Mouse (Mus musculus) kidney, embryonic 15.5 days (tissue): Measurements from ENCODE around the gene Chchd6. TPM values are rescaled to one million over a fixed set of nuclear protein-coding genes. Genes with fewer than 3 reads are reported as not detected.

ENCODE experiments used
- ATAC-seq: fragments of 200-750 bp; cut with Nextera tagmentation; replicated peaks from 2 replicates; pipeline ENCODE4 v1.8.0; 2017; ENCODE audit warnings: moderate TSS enrichment; ENCODE audit not compliant: low FRiP score
- H3K27ac ChIP-seq: fragments of 300-500 bp; sonication (generic); 2 replicates; pipeline ENCODE4 v1.5.1; 2015; ENCODE audit warnings: mild to moderate bottlenecking, inconsistent platforms
- H3K27me3 ChIP-seq: fragments of 300-500 bp; sonication (generic); 2 replicates; pipeline ENCODE4 v1.6.1; 2015; ENCODE audit warnings: inconsistent platforms
- H3K36me3 ChIP-seq: fragments of 300-500 bp; sonication (generic); 2 replicates; pipeline ENCODE4 v1.6.1; 2015; ENCODE audit warnings: inconsistent platforms
- H3K4me1 ChIP-seq: fragments of 300-500 bp; sonication (generic); 2 replicates; pipeline ENCODE4 v1.6.1; 2015; ENCODE audit warnings: inconsistent platforms
- H3K4me2 ChIP-seq: fragments of 300-500 bp; sonication (generic); 2 replicates; pipeline ENCODE4 v1.6.1; 2015; ENCODE audit warnings: moderate library complexity, mild to moderate bottlenecking, inconsistent platforms
- H3K4me3 ChIP-seq: fragments of 300-500 bp; sonication (generic); replicated peaks from 2 replicates; pipeline ENCODE4 v1.5.1; 2015; ENCODE audit warnings: mild to moderate bottlenecking, inconsistent platforms
- H3K9ac ChIP-seq: fragments of 300-500 bp; sonication (generic); 2 replicates; pipeline ENCODE4 v1.6.1; 2015; ENCODE audit warnings: mild to moderate bottlenecking, inconsistent platforms
- H3K9me3 ChIP-seq: fragments of 300-500 bp; sonication (generic); replicated peaks from 2 replicates; pipeline ENCODE4 v1.6.1; 2016; ENCODE audit warnings: inconsistent platforms
- WGBS: fragments of 180-500 bp; shearing (Covaris S2); methylation state at CpG from one replicate; pipeline ENCODE4 v1.1.7; 2015; ENCODE audit warnings: mixed read lengths; 5-methylcytosine and 5-hydroxymethylcytosine counted together
- polyA plus RNA-seq: library from polyadenylated mRNA; unstranded; fragments of >200 nt; fragmentation: Nextera tagmentation; extraction: Ambion mirVana; gene quantifications from 2 replicates; pipeline ENCODE4 v1.2.1, GENCODE M21; 2015

Gene Chchd6
- polyA plus RNA-seq, 1 experiment from 2014 or later: 63.8 TPM

DNA sequence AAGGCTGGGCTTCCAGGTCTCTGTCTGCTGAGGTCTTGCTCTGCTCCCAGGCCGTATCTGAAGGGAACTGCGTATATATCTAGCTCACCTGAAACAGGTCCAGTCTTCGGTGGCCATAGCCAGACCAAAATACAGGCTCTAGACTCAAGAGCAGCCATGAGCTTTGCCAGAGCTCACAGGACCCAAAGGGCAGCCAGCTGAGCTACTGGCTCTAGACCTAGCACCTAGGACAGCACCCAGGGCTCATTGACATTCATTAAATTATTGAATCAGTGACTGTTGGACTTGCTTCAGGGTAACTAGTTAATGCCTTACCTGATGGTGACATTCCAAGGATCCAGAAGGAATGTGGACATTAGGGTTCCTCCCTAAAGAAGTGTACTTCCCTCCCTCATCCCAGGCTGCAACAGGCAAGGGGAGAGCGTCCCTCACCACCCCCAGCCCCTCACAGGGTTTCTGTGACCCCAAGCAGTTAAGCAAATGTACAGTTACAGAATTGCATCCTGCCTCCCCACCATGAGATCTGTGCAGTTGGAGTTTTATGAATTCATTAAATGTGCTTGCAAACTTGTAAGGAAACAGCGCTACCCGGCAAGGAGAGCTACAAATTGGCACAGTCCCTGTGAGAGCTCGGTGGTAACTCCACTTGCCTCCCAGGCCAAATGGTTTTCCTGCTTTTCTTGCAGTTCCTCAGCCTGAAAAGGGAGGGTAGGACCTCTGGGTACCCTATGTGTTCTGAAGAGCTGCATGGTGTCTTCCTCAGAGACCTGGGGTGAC is 19.3 kb upstream of the Chchd6 start:
- no peak overlapping the region for H3K9ac ChIP-seq
- H3K36me3 ChIP-seq: no peaks in the 10 kb centered on the region
- peak; percentile 52 for ATAC-seq
- no peaks in the 10 kb centered on the region for H3K9me3 ChIP-seq
- H3K27me3 ChIP-seq: no peaks in the 10 kb centered on the region
- H3K4me3 ChIP-seq: no peak overlapping the region
- 59% methylated on average over 7 of the region's 7 CpGs for WGBS
- peak overlapping the region; percentile 80 for H3K27ac ChIP-seq
- H3K4me2 ChIP-seq: no peak overlapping the region
- peaks cover 28% of the 10 kb centered on the region for H3K4me1 ChIP-seq

- WGBS: 35% methylated on average over 2 of the region's 2 CpGs
- H3K27me3 ChIP-seq: no peaks in the 10 kb centered on the region
- H3K27ac ChIP-seq: peak overlapping the region; percentile 67
- no peaks in the 10 kb centered on the region for H3K36me3 ChIP-seq
- no peak overlapping the region for H3K4me2 ChIP-seq
- H3K9ac ChIP-seq: no peak overlapping the region
- no peaks in the 10 kb centered on the region for H3K9me3 ChIP-seq
- ATAC-seq: 0 out of 2 replicates have a peak, but pooled peaks have one; percentile 22
- no peak overlapping the region for H3K4me3 ChIP-seq
- H3K4me1 ChIP-seq: peaks cover 28% of the 10 kb centered on the region
Observed at GRCm38 (mm10) chr6:89614107-89614471, 18.6 kb upstream of the Chchd6 start.

DNA sequence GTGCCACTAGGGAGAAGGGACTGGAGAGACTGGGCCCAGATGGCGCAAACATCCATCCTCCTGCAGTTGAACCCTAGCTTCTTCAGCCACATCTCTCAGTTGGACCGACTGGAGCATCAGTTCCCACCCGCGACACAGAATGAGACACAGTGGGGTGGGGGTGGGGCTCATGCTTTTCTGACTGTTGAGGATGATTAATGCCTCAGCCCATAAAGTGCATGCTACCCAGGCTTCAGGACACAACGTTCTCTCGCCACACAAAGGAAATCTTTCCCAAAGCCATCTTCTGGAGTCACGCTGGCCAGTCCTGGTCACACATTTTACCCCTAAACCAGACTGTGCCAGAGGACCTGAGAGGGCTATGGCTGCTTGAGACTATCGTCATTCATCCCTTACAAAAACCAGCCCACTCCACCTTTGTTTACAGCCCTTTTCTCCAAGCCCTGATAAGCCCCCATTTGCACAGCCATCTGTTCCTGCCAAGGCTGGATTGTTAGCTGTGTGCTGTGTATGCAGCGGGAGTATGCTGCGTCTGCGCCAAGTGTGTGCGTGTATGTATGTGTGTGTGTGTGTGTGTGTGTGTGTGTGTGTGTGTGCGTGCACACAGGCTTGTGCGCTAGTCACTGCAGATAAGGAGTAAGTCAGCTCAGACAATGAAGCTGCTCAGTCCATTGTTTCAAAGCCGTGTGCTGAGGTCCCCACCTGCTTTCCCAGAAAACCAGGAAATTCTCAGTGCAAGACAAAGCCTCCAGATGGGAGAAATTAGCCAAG is 18.1 kb upstream of the Chchd6 start:
- peak; percentile 46; the same call in 1 of the 2 replicates for ATAC-seq
- Histone ChIP-seq H3K9me3 (no peaks in the 10 kb centered on the region), H3K27me3 (no peaks in the 10 kb centered on the region), H3K9ac (no peak overlapping the region), H3K4me2 (no peak overlapping the region), H3K36me3 (no peaks in the 10 kb centered on the region), H3K4me3 (no peak overlapping the region), H3K27ac (peak overlapping the region; percentile 67), H3K4me1 (peaks cover 28% of the 10 kb centered on the region)
- 55% methylated on average over 15 of the region's 15 CpGs for WGBS

- Histone ChIP-seq H3K4me1 (no peaks in the 10 kb centered on the region), H3K27ac (no peak overlapping the region), H3K4me3 (no peak overlapping the region), H3K9ac (no peak overlapping the region), H3K36me3 (no peaks in the 10 kb centered on the region), H3K4me2 (no peak overlapping the region), H3K9me3 (no peaks in the 10 kb centered on the region), H3K27me3 (no peaks in the 10 kb centered on the region)
- 51% methylated on average over 4 of the region's 4 CpGs for WGBS
- ATAC-seq: no peak
Observed at GRCm38 (mm10) chr6:89607999-89608398, 12.5 kb upstream of the Chchd6 start.

- Histone ChIP-seq H3K27me3 (no peaks in the 10 kb centered on the region), H3K4me1 (no peaks in the 10 kb centered on the region), H3K27ac (no peak overlapping the region), H3K36me3 (no peaks in the 10 kb centered on the region), H3K9me3 (no peaks in the 10 kb centered on the region), H3K4me2 (no peak overlapping the region), H3K4me3 (no peak overlapping the region), H3K9ac (no peak overlapping the region)
- ATAC-seq: no peak
- WGBS: 70% methylated on average over 3 of the region's 3 CpGs
Observed at GRCm38 (mm10) chr6:89606096-89606495, 10.6 kb upstream of the Chchd6 start.

DNA sequence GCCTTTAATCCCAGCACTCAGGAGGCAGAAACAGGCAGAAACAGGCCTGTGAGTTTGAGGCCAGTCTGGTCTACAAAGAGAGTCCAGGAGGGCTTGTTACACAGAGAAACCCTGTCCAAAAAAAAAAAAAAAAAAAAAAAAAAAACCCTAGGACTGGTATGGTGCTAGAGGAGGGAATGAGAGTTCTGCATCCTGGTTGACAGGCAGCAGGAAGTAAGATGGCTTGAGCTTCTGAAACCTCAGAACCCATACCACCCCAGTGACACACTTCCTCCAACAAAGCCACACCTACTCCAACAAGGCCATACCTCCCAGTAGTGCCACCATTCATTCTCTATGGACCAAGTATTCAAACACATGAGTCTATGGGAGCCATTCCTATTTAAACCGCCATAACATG is 1.1 kb upstream of the Chchd6 start:
- no peak overlapping the region for H3K4me2 ChIP-seq
- WGBS: 97% methylated on average over 1 of the region's 1 CpGs

DNA sequence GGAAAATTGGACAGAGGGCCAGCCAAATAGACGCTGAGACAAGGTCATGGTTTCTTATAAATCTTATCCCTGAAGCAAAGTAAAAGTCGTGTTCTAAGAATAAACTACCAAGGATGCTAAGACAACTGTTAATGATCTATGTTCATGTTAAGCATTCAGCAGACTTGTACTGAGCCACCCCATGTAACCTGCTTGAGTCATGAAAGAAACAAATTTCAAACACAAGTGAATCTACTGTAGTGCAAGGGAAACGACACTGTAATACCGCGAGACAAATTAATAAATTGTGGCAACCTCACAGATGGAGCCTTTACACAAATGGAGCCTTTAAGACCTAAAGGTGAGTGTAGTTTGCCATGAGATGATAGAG is 310 bp upstream of the Chchd6 start:
- Histone ChIP-seq H3K9me3 (no peaks in the 10 kb centered on the region), H3K27me3 (no peaks in the 10 kb centered on the region), H3K4me1 (peaks cover 5% of the 10 kb centered on the region), H3K36me3 (no peaks in the 10 kb centered on the region), H3K4me3 (peak overlapping the region; percentile 85), H3K4me2 (peak overlapping the region; percentile 76), H3K9ac (no peak overlapping the region), H3K27ac (no peak overlapping the region)
- WGBS: 29% methylated on average over 5 of the region's 5 CpGs
- peak; percentile 66 for ATAC-seq

More for the DNA sequence above, 1.1 kb upstream of the Chchd6 start:
- no peak overlapping the region for H3K27ac ChIP-seq
- no peaks in the 10 kb centered on the region for H3K36me3 ChIP-seq
- H3K4me3 ChIP-seq: no peak overlapping the region
- ATAC-seq: no peak
- H3K9me3 ChIP-seq: no peaks in the 10 kb centered on the region
- peaks cover 5% of the 10 kb centered on the region for H3K4me1 ChIP-seq
- H3K9ac ChIP-seq: no peak overlapping the region
- H3K27me3 ChIP-seq: no peaks in the 10 kb centered on the region

- no peak overlapping the region for H3K4me3 ChIP-seq
- 90% methylated on average over 3 of the region's 3 CpGs for WGBS
Observed at GRCm38 (mm10) chr6:89592016-89592415, 3.4 kb downstream of the Chchd6 start.

GRCm38 (mm10) chr6:89591531-89591930 is 3.9 kb downstream of the Chchd6 start:
- H3K4me2 ChIP-seq: no peak overlapping the region
- ATAC-seq: no peak
- no peak overlapping the region for H3K9ac ChIP-seq
- no peaks in the 10 kb centered on the region for H3K9me3 ChIP-seq
- H3K27ac ChIP-seq: no peak overlapping the region
- WGBS: 87% methylated on average over 3 of the region's 3 CpGs
- no peaks in the 10 kb centered on the region for H3K36me3 ChIP-seq
- H3K27me3 ChIP-seq: no peaks in the 10 kb centered on the region
- no peak overlapping the region for H3K4me3 ChIP-seq
- peaks cover 5% of the 10 kb centered on the region for H3K4me1 ChIP-seq

More at GRCm38 (mm10) chr6:89592016-89592415, 3.4 kb downstream of the Chchd6 start:
- H3K4me2 ChIP-seq: no peak overlapping the region
- peaks cover 5% of the 10 kb centered on the region for H3K4me1 ChIP-seq
- H3K9ac ChIP-seq: no peak overlapping the region
- H3K27ac ChIP-seq: no peak overlapping the region
- no peaks in the 10 kb centered on the region for H3K36me3 ChIP-seq
- H3K27me3 ChIP-seq: no peaks in the 10 kb centered on the region
- H3K9me3 ChIP-seq: no peaks in the 10 kb centered on the region
- no peak for ATAC-seq

GRCm38 (mm10) chr6:89585696-89586095 is 9.8 kb downstream of the Chchd6 start:
- Histone ChIP-seq H3K4me2 (no peak overlapping the region), H3K9me3 (no peaks in the 10 kb centered on the region), H3K4me1 (peaks cover 10% of the 10 kb centered on the region), H3K36me3 (no peaks in the 10 kb centered on the region), H3K4me3 (no peak overlapping the region), H3K27ac (no peak overlapping the region), H3K9ac (no peak overlapping the region), H3K27me3 (no peaks in the 10 kb centered on the region)
- ATAC-seq: no peak

- no peaks in the 10 kb centered on the region for H3K27me3 ChIP-seq
- 10% methylated on average over 5 of the region's 5 CpGs for WGBS
- peaks cover 10% of the 10 kb centered on the region for H3K4me1 ChIP-seq
- ATAC-seq: peak; percentile 58
- no peak overlapping the region for H3K9ac ChIP-seq
- no peaks in the 10 kb centered on the region for H3K36me3 ChIP-seq
- no peak overlapping the region for H3K4me2 ChIP-seq
- H3K4me3 ChIP-seq: no peak overlapping the region
- H3K27ac ChIP-seq: no peak overlapping the region
- no peaks in the 10 kb centered on the region for H3K9me3 ChIP-seq
Observed at GRCm38 (mm10) chr6:89584634-89585409, 10.6 kb downstream of the Chchd6 start.

DNA sequence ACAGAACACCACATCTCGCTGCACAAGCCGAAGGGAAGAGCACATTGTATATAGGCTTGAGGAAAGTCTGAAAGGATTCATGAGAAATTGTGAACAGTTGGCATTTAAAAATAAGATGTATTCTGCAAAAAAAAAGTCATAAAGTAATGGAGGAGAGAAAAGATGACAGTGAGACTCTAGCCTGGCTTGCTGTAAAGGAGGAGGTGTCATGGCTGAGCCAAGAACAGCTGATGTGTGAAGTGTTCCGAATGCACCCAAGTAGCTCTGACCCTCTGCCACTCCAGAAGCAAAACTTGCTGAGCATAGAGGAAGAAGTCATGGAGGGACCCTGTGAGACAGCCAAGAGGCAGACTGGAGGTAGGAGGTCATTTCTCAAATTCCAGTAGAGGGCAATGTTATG is 12.3 kb downstream of the Chchd6 start:
- Histone ChIP-seq H3K9ac (no peak overlapping the region), H3K9me3 (no peaks in the 10 kb centered on the region), H3K4me1 (peaks cover 10% of the 10 kb centered on the region), H3K27me3 (no peaks in the 10 kb centered on the region), H3K4me3 (no peak overlapping the region), H3K36me3 (no peaks in the 10 kb centered on the region), H3K4me2 (no peak overlapping the region), H3K27ac (no peak overlapping the region)
- ATAC-seq: no peak
- WGBS: 81% methylated on average over 3 of the region's 3 CpGs
